Mouse (Mus musculus) CH12.LX (cell line): ENCODE measurements around the gene Cbx8. TPM values are rescaled to one million over a fixed set of nuclear protein-coding genes. Genes with fewer than 3 reads are reported as not detected.

ENCODE experiments used
- DNase-seq: peaks from one replicate; pipeline ENCODE4 v3.0.0-alpha.2; 2013; ENCODE audit errors: extremely low read depth
- H3K27ac ChIP-seq: 2 replicates; pipeline ENCODE4 v1.5.1; 2012; ENCODE audit warnings: low read depth, mild to moderate bottlenecking, control low read depth, moderate library complexity; ENCODE audit not compliant: insufficient read depth
- H3K27me3 ChIP-seq: replicated peaks from 2 replicates; pipeline ENCODE3; 2012; ENCODE audit warnings: inconsistent platforms
- H3K36me3 ChIP-seq, 2 experiments: replicated peaks in 1 of 2; 2 replicates each; pipeline versions ENCODE3 to v1.6.1; 2012; ENCODE audit warnings: inconsistent platforms in 1 of 2, low read length in 1 of 2, mild to moderate bottlenecking in 1 of 2, mixed read lengths in 1 of 2, moderate library complexity in 1 of 2; ENCODE audit not compliant: control insufficient read depth in 1 of 2, insufficient read depth in 1 of 2
- H3K4me1 ChIP-seq, 2 experiments: 2 replicates each; pipeline ENCODE4 v1.6.1; 2012; ENCODE audit warnings: inconsistent platforms in 1 of 2, moderate library complexity in 1 of 2; ENCODE audit not compliant: insufficient read depth in 2 of 2, control insufficient read depth in 1 of 2
- H3K4me2 ChIP-seq: 2 replicates; pipeline ENCODE4 v1.6.1; 2012; ENCODE audit warnings: low read depth, mild to moderate bottlenecking, control low read depth; ENCODE audit not compliant: poor library complexity, insufficient read depth, severe bottlenecking
- H3K4me3 ChIP-seq, 3 experiments: fragments of 150-350 bp in 1 of 3; sonication (generic) in 1 of 3; replicated peaks in 1 of 3; 2 replicates each; pipeline versions ENCODE3 to v1.5.1; 2011 to 2012; ENCODE audit warnings: low read depth in 2 of 3, low read length in 2 of 3, mild to moderate bottlenecking in 2 of 3, moderate library complexity in 2 of 3, control low read depth in 1 of 3, improper control_type of control experiment in 1 of 3, inconsistent platforms in 1 of 3, mixed read lengths in 1 of 3; ENCODE audit not compliant: poor library complexity in 1 of 3
- H3K79me2 ChIP-seq: replicated peaks from 2 replicates; pipeline ENCODE4 v1.6.1; 2012; ENCODE audit warnings: mild to moderate bottlenecking, moderate library complexity; ENCODE audit not compliant: control insufficient read depth, poor library complexity, insufficient read depth, severe bottlenecking; ENCODE audit errors: extremely low read depth
- H3K9ac ChIP-seq: 2 replicates; pipeline ENCODE4 v1.6.1; 2012; ENCODE audit warnings: low read depth, mild to moderate bottlenecking, control low read depth, moderate library complexity; ENCODE audit not compliant: insufficient read depth
- H3K9me3 ChIP-seq: replicated peaks from 2 replicates; pipeline ENCODE3; 2012; ENCODE audit warnings: low read length, inconsistent platforms, mixed read lengths
- CHD1 ChIP-seq: IDR thresholded peaks from 2 replicates; pipeline ENCODE4 v1.6.1; 2012; ENCODE audit warnings: low read depth, low read length, improper control_type of control experiment, inconsistent platforms
- CTCF ChIP-seq, 2 experiments: IDR thresholded peaks in 1 of 2; conservative IDR thresholded peaks in 1 of 2; 2 replicates each; pipeline ENCODE4 v1.5.1; 2011 to 2012; ENCODE audit warnings: low read depth in 2 of 2, low read length in 2 of 2, improper control_type of control experiment in 1 of 2, inconsistent platforms in 1 of 2, mild to moderate bottlenecking in 1 of 2, moderate library complexity in 1 of 2
- E2F4 ChIP-seq: IDR thresholded peaks from 2 replicates; pipeline ENCODE4 v1.6.1; 2011; ENCODE audit warnings: low read depth, low read length, improper control_type of control experiment; ENCODE audit not compliant: insufficient replicate concordance
- ELF1 ChIP-seq: IDR thresholded peaks from 2 replicates; pipeline ENCODE4 v1.6.1; 2014; ENCODE audit warnings: low read depth, mild to moderate bottlenecking, inconsistent platforms, low read length, improper control_type of control experiment
- GABPA ChIP-seq: IDR thresholded peaks from 2 replicates; pipeline ENCODE4 v1.6.1; 2012; ENCODE audit warnings: low read depth, low read length, improper control_type of control experiment, inconsistent platforms; ENCODE audit not compliant: insufficient replicate concordance
- HCFC1 ChIP-seq: IDR thresholded peaks from 2 replicates; pipeline ENCODE4 v1.6.1; 2012; ENCODE audit warnings: low read depth, mild to moderate bottlenecking, inconsistent platforms, low read length, improper control_type of control experiment
- JUN ChIP-seq: IDR thresholded peaks from 2 replicates; pipeline ENCODE4 v1.6.1; 2011; ENCODE audit warnings: low read depth, mild to moderate bottlenecking, low read length, improper control_type of control experiment, moderate library complexity; ENCODE audit not compliant: insufficient read depth
- MAFK ChIP-seq: IDR thresholded peaks from 2 replicates; pipeline ENCODE4 v1.6.1; 2011; ENCODE audit warnings: low read length, improper control_type of control experiment; ENCODE audit not compliant: insufficient replicate concordance
- MAZ ChIP-seq: IDR thresholded peaks from 2 replicates; pipeline ENCODE4 v1.6.1; 2012; ENCODE audit warnings: low read depth, mild to moderate bottlenecking, inconsistent platforms, low read length, improper control_type of control experiment, moderate library complexity
- MXI1 ChIP-seq: IDR thresholded peaks from 2 replicates; pipeline ENCODE4 v1.6.1; 2011; ENCODE audit warnings: mild to moderate bottlenecking, low read depth, low read length, improper control_type of control experiment
- MYC ChIP-seq: IDR thresholded peaks from 2 replicates; pipeline ENCODE4 v1.6.1; 2011; ENCODE audit warnings: low read depth, mild to moderate bottlenecking, improper control_type of control experiment, low read length
- NRF1 ChIP-seq: IDR thresholded peaks from 2 replicates; pipeline ENCODE4 v1.6.1; 2014; ENCODE audit warnings: low read depth, mild to moderate bottlenecking, inconsistent platforms, low read length, improper control_type of control experiment, moderate library complexity
- POLR2AphosphoS2 ChIP-seq: IDR thresholded peaks from 2 replicates; pipeline ENCODE4 v1.6.1; 2011; ENCODE audit warnings: low read depth, low read length, improper control_type of control experiment
- RAD21 ChIP-seq: IDR thresholded peaks from 2 replicates; pipeline ENCODE4 v1.6.1; 2011; ENCODE audit warnings: low read depth, mild to moderate bottlenecking, low read length, improper control_type of control experiment, moderate library complexity
- SMC3 ChIP-seq: IDR thresholded peaks from 2 replicates; pipeline ENCODE4 v1.6.1; 2011; ENCODE audit warnings: low read depth, low read length, improper control_type of control experiment
- UBTF ChIP-seq: IDR thresholded peaks from 2 replicates; pipeline ENCODE4 v1.6.1; 2012; ENCODE audit warnings: low read depth, mild to moderate bottlenecking, inconsistent platforms, low read length, improper control_type of control experiment, moderate library complexity
- USF2 ChIP-seq: conservative IDR thresholded peaks from 2 replicates; pipeline ENCODE4 v1.6.1; 2011; ENCODE audit warnings: low read depth, low read length, improper control_type of control experiment
- ZNF384 ChIP-seq: IDR thresholded peaks from 2 replicates; pipeline ENCODE4 v1.6.1; 2012; ENCODE audit warnings: low read depth, low read length, improper control_type of control experiment, inconsistent platforms
- dilution Hi-C: fragments of 300-500 bp; cut with MboI; formaldehyde crosslinking; loops from 2 replicates; pipeline ENCODE4 v1.14.3; 2020; ENCODE audit warnings: low sequenced_read_pairs; ENCODE audit not compliant: extremely low pct_unique_long_range_greater_than_20kb, extremely low pct_ligation_motif_present
- in situ Hi-C: fragments of 300-500 bp; cut with MboI; formaldehyde crosslinking; loops from 3 replicates; pipeline ENCODE4 v1.14.3; 2019; ENCODE audit warnings: low sequenced_read_pairs, low pct_ligation_motif_present, low pct_unique_long_range_greater_than_20kb, mixed read lengths
- polyA plus RNA-seq: library from polyadenylated mRNA; unstranded; fragments of >175 nt; gene quantifications from 2 replicates; pipeline ENCODE4 v1.2.1, GENCODE M21; 2012; ENCODE audit warnings: low read depth; ENCODE audit not compliant: insufficient read length
- total RNA-seq, 2 experiments: library from RNA; depleted of rRNA; stranded (reverse); fragments of 300-350 nt in 1 of 2; fragments of >200 nt in 1 of 2; gene quantifications; 2 replicates each; pipeline ENCODE4 v1.2.3; 2012 to 2014

The Cbx8 gene
- total and polyA plus RNA-seq, 3 experiments, result 6.0 to 10.2 (median 6.2) TPM

DNA sequence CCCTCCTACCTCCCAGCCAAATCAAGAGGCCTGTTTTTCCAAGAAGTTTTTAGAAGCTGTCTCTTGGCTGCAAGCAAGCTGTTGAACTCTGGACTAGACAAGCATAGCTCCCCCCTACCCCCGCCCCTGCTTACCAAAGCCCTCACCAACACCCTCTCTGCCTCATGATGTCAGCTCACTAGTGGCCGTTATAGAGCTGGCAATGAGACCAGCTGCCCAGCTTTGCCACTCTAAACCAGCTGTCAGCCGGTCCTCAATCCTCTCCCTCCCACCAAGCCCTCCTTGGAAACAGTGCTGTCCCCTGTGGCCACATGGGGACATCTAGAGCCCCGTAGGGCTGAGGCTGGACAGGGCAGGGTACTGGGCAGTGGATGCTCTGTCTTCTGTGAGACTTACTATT lies 45.3 kb downstream of the Cbx8 start:
- Histone ChIP-seq H3K9ac (no peak overlapping the region), H3K4me2 (no peak overlapping the region), H3K79me2 (no peaks in the 10 kb centered on the region), H3K27ac (no peak overlapping the region), H3K27me3 (peaks cover 94% of the 10 kb centered on the region), H3K36me3 (no peaks in the 10 kb centered on the region), H3K4me3 (no peak overlapping the region), H3K9me3 (peaks cover 6% of the 10 kb centered on the region), H3K4me1 (peaks cover 4% of the 10 kb centered on the region in 2 experiments; a peak in 3 of 4 replicates)
- dilution Hi-C loops (no loop called here), in situ Hi-C loops (no loop called here)
- TF ChIP-seq JUN (no peak), CHD1 (no peak), USF2 (no peak), UBTF (no peak), MAZ (no peak)
- DNase-seq, result no peak

- Histone ChIP-seq H3K4me2 (no peak overlapping the region), H3K36me3 (no peaks in the 10 kb centered on the region), H3K27ac (no peak overlapping the region), H3K27me3 (peaks cover 91% of the 10 kb centered on the region), H3K4me3 (no peak overlapping the region), H3K4me1 (peaks cover 0 to 2% of the 10 kb centered on the region in 2 experiments; a peak in 1 of 4 replicates), H3K9ac (no peak overlapping the region), H3K9me3 (no peaks in the 10 kb centered on the region), H3K79me2 (no peaks in the 10 kb centered on the region)
- dilution Hi-C loops (no loop called here), in situ Hi-C loops (no loop called here)
- DNase-seq, result no peak
- TF ChIP-seq MYC (no peak), NRF1 (no peak), ZNF384 (no peak), POLR2AphosphoS2 (no peak), MXI1 (no peak), ELF1 (no peak), MAFK (no peak), RAD21 (no peak), CHD1 (no peak), SMC3 (no peak), GABPA (no peak), E2F4 (no peak), CTCF (conservative IDR thresholded peaks at IDR 0.05 in 1 of 2, IDR thresholded peaks at IDR 0.05 in 1 of 2; ENCODE audit: low read depth in 2 of 2, low read length in 2 of 2) (no peak), USF2 (no peak), HCFC1 (no peak), JUN (no peak)
Observed at GRCm38 (mm10) chr11:118992781-118993180, 48.0 kb downstream of the Cbx8 start.
